Mouse (Mus musculus) spleen, adult 2 months (tissue): Measurements from ENCODE around the gene Ttll8. TPM values are rescaled to one million over a fixed set of nuclear protein-coding genes. Genes with fewer than 3 reads are reported as not detected.
A peak's percentile ranks its signal among the peaks of the same experiment; 100 is the strongest.

Experiments used
- DNase-seq, 2 experiments: peaks; one replicate each; pipeline versions ENCODE4 v3.0.0 to v3.0.0-alpha.2; 2012 to 2021; ENCODE audit warnings: low spot score in 2 of 2, low read depth in 1 of 2
- H3K27ac ChIP-seq: fragments of 200-500 bp; 2 replicates; pipeline ENCODE4 v1.5.1; 2012; ENCODE audit warnings: low read length, inconsistent platforms; ENCODE audit not compliant: insufficient read depth
- H3K27me3 ChIP-seq: fragments of 200-500 bp; 2 replicates; pipeline ENCODE4 v1.6.1; 2012; ENCODE audit warnings: mild to moderate bottlenecking, moderate library complexity, low read length, inconsistent platforms; ENCODE audit not compliant: control insufficient read depth, insufficient read depth
- H3K36me3 ChIP-seq: fragments of 200-500 bp; 2 replicates; pipeline ENCODE4 v1.6.1; 2012; ENCODE audit warnings: mild to moderate bottlenecking, low read length, inconsistent platforms; ENCODE audit not compliant: control insufficient read depth, insufficient read depth
- H3K4me1 ChIP-seq: fragments of 200-500 bp; 2 replicates; pipeline ENCODE4 v1.6.1; 2011; ENCODE audit warnings: inconsistent platforms; ENCODE audit not compliant: control insufficient read depth, insufficient read depth, insufficient read length
- H3K4me3 ChIP-seq: fragments of 200-500 bp; 2 replicates; pipeline ENCODE4 v1.5.1; 2011; ENCODE audit warnings: mild to moderate bottlenecking, inconsistent platforms; ENCODE audit not compliant: insufficient read depth, insufficient read length; ENCODE audit errors: extremely low read depth
- CTCF ChIP-seq: fragments of 200-500 bp; IDR thresholded peaks from 2 replicates; pipeline ENCODE4 v1.5.1; 2011; ENCODE audit warnings: mild to moderate bottlenecking, inconsistent platforms; ENCODE audit not compliant: insufficient read depth, insufficient read length, insufficient replicate concordance; ENCODE audit errors: extremely low read depth
- POLR2A ChIP-seq: fragments of 200-500 bp; IDR thresholded peaks from 2 replicates; pipeline ENCODE4 v1.6.1; 2011; ENCODE audit warnings: low read depth, low read length, inconsistent platforms
- WGBS: fragments of 180-500 bp; shearing (Covaris S2); methylation state at CpG from one replicate; pipeline ENCODE4 v1.1.7; 2018; 5-methylcytosine and 5-hydroxymethylcytosine counted together
- polyA plus RNA-seq: library from polyadenylated mRNA; depleted of rRNA; stranded (reverse); fragments of >200 nt; gene quantifications from 2 replicates; pipeline ENCODE4 v1.2.3, GENCODE M21; 2012

Gene Ttll8
- polyA plus RNA-seq, 1 experiment = not detected

DNA sequence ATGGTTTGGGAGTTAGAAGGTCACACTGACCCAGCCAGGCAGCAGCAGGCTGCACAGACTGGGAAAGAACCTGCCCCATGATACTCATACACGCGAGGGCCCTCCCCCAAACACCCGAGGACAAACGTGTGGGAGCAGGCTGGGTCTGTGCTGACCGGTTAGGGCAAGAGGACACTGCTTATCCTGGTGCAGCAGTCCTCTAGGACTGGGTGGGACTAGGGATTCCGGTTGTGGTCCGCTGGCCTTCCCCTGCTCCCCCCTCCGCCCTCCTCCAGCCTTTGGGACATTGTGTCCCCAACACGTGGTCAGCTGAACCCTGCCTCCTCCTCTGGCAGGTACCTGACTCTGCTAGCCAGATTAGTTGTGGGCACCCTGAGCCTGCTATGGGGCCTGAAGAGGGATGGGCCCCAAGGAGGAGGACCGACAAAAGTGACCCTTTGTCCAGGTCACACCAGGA is 78.6 kb downstream of the Ttll8 start:
- Histone ChIP-seq H3K36me3 (no peaks in the 10 kb centered on the region), H3K4me3 (no peak overlapping the region), H3K27me3 (no peaks in the 10 kb centered on the region), H3K4me1 (no peaks in the 10 kb centered on the region), H3K27ac (no peak overlapping the region)
- no peak for TF ChIP-seq POLR2A
- TF ChIP-seq CTCF = no peak
- no peak for DNase-seq
- 52% methylated on average over 10 of the region's 10 CpGs for WGBS

DNA sequence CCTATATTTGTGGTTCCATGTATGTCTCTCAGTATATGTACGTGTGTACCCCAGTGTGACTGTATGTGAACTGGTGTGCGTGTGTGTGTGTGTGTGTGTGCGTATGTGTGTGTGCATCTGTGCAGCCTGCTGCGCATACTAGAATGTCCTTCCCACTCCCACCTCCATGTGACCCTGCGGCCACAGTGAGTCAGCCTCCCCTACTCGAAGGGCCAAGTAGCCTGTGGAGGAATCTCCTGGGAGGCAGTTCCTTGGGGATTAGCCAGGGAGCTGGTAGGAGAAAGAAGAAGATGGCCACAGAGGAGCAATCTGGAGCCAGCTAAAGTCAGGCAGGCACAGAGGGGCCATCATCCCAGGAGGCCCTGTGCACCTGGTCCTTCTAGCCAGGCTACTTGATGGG is 79.7 kb downstream of the Ttll8 start:
- no peak overlapping the region for H3K4me3 ChIP-seq
- no peak for TF ChIP-seq CTCF
- TF ChIP-seq POLR2A = no peak
- H3K27me3 ChIP-seq = no peaks in the 10 kb centered on the region
- no peaks in the 10 kb centered on the region for H3K36me3 ChIP-seq
- 89% methylated on average over 6 of the region's 6 CpGs for WGBS
- no peaks in the 10 kb centered on the region for H3K4me1 ChIP-seq
- no peak for DNase-seq
- no peak overlapping the region for H3K27ac ChIP-seq

DNA sequence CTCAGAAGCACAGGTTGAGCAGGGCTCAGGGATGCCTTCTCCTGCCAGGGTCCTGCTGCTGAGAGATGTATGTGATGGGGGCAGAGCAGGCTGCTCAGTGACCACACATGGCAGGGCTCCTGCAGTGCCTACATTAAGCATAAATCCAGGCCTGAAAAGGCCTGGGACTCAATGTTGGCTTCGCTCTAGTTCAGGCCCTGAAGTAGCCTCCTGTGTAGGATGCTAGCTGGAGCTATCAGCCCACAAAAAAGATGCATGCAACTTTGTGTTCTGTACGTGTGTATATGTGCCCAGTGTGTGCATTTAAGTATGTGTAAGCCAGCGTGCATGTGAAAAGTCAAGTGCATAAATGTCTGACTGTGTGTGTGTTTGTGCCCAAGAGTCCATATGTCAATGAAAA is 80.2 kb downstream of the Ttll8 start:
- 92% methylated on average over 3 of the region's 3 CpGs for WGBS
- no peak overlapping the region for H3K27ac ChIP-seq
- no peaks in the 10 kb centered on the region for H3K36me3 ChIP-seq
- no peaks in the 10 kb centered on the region for H3K4me1 ChIP-seq
- TF ChIP-seq POLR2A (no peak), CTCF (no peak)
- H3K27me3 ChIP-seq = no peaks in the 10 kb centered on the region
- no peak overlapping the region for H3K4me3 ChIP-seq
- DNase-seq = no peak

DNA sequence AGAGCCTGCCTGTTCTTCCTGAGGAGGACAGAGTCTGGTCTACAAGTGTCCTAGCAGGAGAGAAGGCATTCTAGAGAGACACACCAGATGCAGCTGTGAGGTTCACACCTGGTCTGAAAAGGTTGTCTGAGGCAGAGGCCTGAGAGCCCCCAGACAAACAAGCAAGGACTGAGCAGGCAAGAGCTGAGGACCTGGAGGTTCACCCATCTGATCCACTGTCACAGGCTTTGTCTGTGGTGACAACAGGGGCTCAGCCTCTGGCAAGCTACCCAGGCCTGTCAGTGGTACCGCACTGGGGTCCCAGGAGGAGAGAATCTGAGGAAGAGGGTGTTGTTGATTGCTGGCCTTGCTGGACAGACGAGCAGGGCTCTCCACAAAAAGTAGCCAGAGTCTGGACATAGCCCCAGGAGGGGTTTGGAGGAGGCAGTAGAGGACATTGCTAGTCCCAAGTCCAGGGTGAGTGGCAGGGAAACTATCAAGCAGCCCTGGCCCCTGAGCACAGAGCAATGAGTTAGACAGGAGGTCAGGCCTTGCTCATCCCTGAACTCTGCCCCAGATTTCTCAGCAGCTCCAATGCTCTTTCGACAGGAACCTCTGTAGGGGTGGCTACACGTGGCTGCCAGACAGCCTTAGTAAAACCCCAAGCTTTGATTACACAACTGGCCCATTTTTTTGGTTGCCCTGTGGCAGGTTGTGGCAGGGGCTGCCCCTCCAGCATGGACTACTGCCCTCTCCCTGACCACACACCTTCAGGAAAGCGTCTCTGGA is 83.6 kb downstream of the Ttll8 start:
- Histone ChIP-seq H3K27ac (no peak overlapping the region), H3K4me1 (peaks cover 11% of the 10 kb centered on the region; the same call in 1 of the 2 replicates), H3K27me3 (no peaks in the 10 kb centered on the region), H3K4me3 (no peak overlapping the region), H3K36me3 (no peaks in the 10 kb centered on the region)
- no peak for DNase-seq
- 68% methylated on average over 5 of the region's 5 CpGs for WGBS
- TF ChIP-seq POLR2A (no peak), CTCF (no peak)

DNA sequence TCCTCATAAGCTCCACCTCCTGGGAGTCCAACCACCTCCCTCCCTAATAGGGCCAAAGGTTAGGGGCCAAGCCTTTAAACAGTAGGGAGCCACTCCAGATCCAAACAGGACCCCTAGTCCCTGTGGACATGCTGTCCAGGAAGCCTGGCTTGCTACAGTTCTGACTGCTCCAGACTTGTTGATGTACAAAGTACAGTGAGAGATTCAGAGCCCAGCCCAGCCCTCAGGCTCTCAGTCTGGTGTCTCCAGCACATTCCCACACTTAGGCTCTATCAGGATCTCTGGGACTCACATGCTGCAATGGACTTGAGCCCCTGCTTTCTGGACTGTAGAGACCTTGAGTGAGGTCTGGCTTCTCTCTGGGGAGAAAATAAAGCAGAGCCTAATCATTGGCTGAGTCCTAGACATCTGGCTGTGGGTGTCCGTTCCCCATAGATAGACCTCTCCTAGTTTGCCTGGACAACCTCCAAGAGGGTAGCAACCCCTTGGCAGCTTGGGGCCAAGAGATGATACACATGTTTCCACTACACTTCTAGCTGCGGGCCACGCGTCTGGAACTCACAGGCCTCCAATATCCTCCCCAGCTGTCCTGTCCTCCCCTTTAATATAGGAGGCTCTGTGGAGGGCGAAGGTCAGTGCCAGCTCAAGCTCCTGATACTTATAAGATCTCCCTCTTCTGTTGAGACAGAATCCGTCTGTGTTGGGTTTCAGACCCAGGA is 86.0 kb downstream of the Ttll8 start:
- Histone ChIP-seq H3K36me3 (peaks cover 10% of the 10 kb centered on the region), H3K27me3 (no peaks in the 10 kb centered on the region), H3K4me3 (no peak overlapping the region), H3K4me1 (peaks cover 17% of the 10 kb centered on the region), H3K27ac (peak overlapping the region; percentile 43; the same call in 1 of the 2 replicates)
- no peak for TF ChIP-seq CTCF
- TF ChIP-seq POLR2A = no peak
- WGBS = 87% methylated on average over 6 of the region's 6 CpGs
- DNase-seq = no peak

DNA sequence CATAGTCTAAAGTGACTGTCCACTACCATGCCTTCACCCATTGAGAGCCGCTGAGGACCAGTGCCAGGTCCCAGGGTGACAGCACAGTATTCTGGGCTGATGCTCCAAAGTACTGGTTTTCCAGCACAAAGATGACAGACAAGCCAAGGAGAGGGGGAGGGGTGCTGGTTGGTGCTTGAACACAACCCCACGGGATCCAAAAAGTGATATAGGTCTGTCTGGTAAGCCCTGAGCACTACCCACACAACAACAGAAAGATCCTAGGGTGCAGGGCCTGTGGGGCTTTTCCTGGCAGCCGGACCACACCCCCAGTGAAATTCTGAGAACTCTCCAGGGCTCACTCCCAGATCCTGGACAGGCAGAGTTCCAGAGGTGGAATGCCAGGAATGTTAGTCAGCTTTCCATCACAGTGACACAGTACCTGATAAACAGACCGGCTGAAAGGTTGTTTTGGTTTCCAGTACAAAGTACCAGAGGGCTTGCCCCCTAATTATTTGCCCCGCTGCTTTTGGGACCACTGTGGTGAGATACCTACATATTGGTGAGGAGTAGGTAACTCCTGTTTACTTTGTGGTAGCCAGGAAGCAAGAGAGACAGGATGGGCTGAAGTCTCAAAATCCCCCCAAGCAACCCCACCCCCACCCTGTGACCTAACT is 86.7 kb downstream of the Ttll8 start:
- no peak for DNase-seq
- 66% methylated on average over 5 of the region's 5 CpGs for WGBS
- Histone ChIP-seq H3K4me1 (peaks cover 20% of the 10 kb centered on the region), H3K27me3 (no peaks in the 10 kb centered on the region), H3K4me3 (no peak overlapping the region), H3K27ac (peak overlapping the region; percentile 43), H3K36me3 (peaks cover 10% of the 10 kb centered on the region)
- TF ChIP-seq POLR2A (no peak), CTCF (no peak)
